Mouse (Mus musculus) liver, embryonic 13.5 days (tissue): ENCODE results near the gene Med7. TPM values are rescaled to one million over a fixed set of nuclear protein-coding genes. Genes with fewer than 3 reads are reported as not detected.

ENCODE experiments used
- ATAC-seq: fragments of 200-750 bp; cut with Nextera tagmentation; 2 replicates; pipeline ENCODE4 v1.8.0; 2017; ENCODE audit warnings: low read depth, mild to moderate bottlenecking, moderate number of reproducible peaks, moderate library complexity
- DNase-seq: peaks from one replicate; pipeline ENCODE4 v3.0.0; 2022
- H3K27ac ChIP-seq: fragments of 300-500 bp; sonication (generic); 2 replicates; pipeline ENCODE4 v1.5.1; 2015; ENCODE audit warnings: moderate library complexity, mild to moderate bottlenecking, inconsistent platforms
- H3K27me3 ChIP-seq: fragments of 300-500 bp; sonication (generic); 2 replicates; pipeline ENCODE4 v1.6.1; 2015; ENCODE audit warnings: mild to moderate bottlenecking, inconsistent platforms
- H3K36me3 ChIP-seq: fragments of 300-500 bp; sonication (generic); 2 replicates; pipeline ENCODE4 v1.6.1; 2015; ENCODE audit warnings: mild to moderate bottlenecking, inconsistent platforms
- H3K4me1 ChIP-seq: fragments of 300-500 bp; sonication (generic); replicated peaks from 2 replicates; pipeline ENCODE4 v1.6.1; 2015; ENCODE audit warnings: inconsistent platforms
- H3K4me2 ChIP-seq: fragments of 300-500 bp; sonication (generic); 2 replicates; pipeline ENCODE4 v1.6.1; 2015; ENCODE audit warnings: inconsistent platforms, mild to moderate bottlenecking, moderate library complexity
- H3K4me3 ChIP-seq: fragments of 300-500 bp; sonication (generic); replicated peaks from 2 replicates; pipeline ENCODE4 v1.5.1; 2015; ENCODE audit warnings: mild to moderate bottlenecking, inconsistent platforms
- H3K9ac ChIP-seq: fragments of 300-500 bp; sonication (generic); 2 replicates; pipeline ENCODE4 v1.6.1; 2015; ENCODE audit warnings: mild to moderate bottlenecking, inconsistent platforms
- H3K9me3 ChIP-seq: fragments of 300-500 bp; sonication (generic); replicated peaks from 2 replicates; pipeline ENCODE4 v1.6.1; 2016; ENCODE audit warnings: inconsistent platforms
- WGBS: fragments of 180-500 bp; shearing (Covaris S2); methylation state at CpG from one replicate; pipeline ENCODE4 v1.1.7; 2015; ENCODE audit not compliant: insufficient replicate concordance; 5-methylcytosine and 5-hydroxymethylcytosine counted together
- polyA plus RNA-seq: library from polyadenylated mRNA; unstranded; fragments of >200 nt; fragmentation: Nextera tagmentation; extraction: Ambion mirVana; gene quantifications from 2 replicates; pipeline ENCODE4 v1.2.1, GENCODE M21; 2015

The Med7 gene
- 62.4 and 67.7 TPM in 2 replicates for polyA plus RNA-seq

GRCm38 (mm10) chr11:46436760-46437458, at the start of gene Med7:
Gene Med7, plus strand, starts transcription at chr11:46436925.
- DNase-seq (peak; percentile 93), ATAC-seq (peak; percentile 94)
- H3K4me1 ChIP-seq: peaks cover 59% of the 10 kb centered on the region
- peak within 1 kb of the TSS; percentile 97 for H3K9ac ChIP-seq
- H3K4me3 ChIP-seq: peak within 1 kb of the TSS; percentile 90
- H3K9me3 ChIP-seq: no peaks in the 10 kb centered on the region
- H3K27ac ChIP-seq: peak within 1 kb of the TSS; percentile 98
- H3K36me3 ChIP-seq: peaks cover 22% of the 10 kb centered on the region
- no peaks in the 10 kb centered on the region for H3K27me3 ChIP-seq
- 0% methylated on average over 59 of the region's 59 CpGs for WGBS
- peak within 1 kb of the TSS; percentile 74 for H3K4me2 ChIP-seq

GRCm38 (mm10) chr11:46387061-46387460, 49.7 kb upstream of the Med7 start:
- no peak overlapping the region for H3K27ac ChIP-seq
- no peak overlapping the region for H3K9ac ChIP-seq
- H3K4me1 ChIP-seq: 0 out of 2 replicates have a peak, but pooled peaks cover 3% of the 10 kb centered on the region
- H3K27me3 ChIP-seq: no peaks in the 10 kb centered on the region
- H3K36me3 ChIP-seq: no peaks in the 10 kb centered on the region
- WGBS: 82% methylated on average over 8 of the region's 8 CpGs
- no peaks in the 10 kb centered on the region for H3K9me3 ChIP-seq
- no peak overlapping the region for H3K4me2 ChIP-seq
- no peak for DNase-seq
- no peak for ATAC-seq
- no peak overlapping the region for H3K4me3 ChIP-seq

- 52% methylated on average over 6 of the region's 6 CpGs for WGBS
- no peak overlapping the region for H3K4me2 ChIP-seq
- H3K27ac ChIP-seq: no peak overlapping the region
- H3K36me3 ChIP-seq: no peaks in the 10 kb centered on the region
- H3K4me1 ChIP-seq: 0 out of 2 replicates have a peak, but pooled peaks cover 3% of the 10 kb centered on the region
- ATAC-seq (no peak), DNase-seq (no peak)
- no peaks in the 10 kb centered on the region for H3K27me3 ChIP-seq
- H3K9ac ChIP-seq: no peak overlapping the region
- H3K4me3 ChIP-seq: no peak overlapping the region
- H3K9me3 ChIP-seq: no peaks in the 10 kb centered on the region
Measured at GRCm38 (mm10) chr11:46388438-46388837, 48.3 kb upstream of the Med7 start.

GRCm38 (mm10) chr11:46389336-46390117, 47.2 kb upstream of the Med7 start, which contains the start of gene Itk:
Gene Itk, minus strand, starts transcription at chr11:46389515.
- 50% methylated on average over 13 of the region's 13 CpGs for WGBS
- DNase-seq: no peak
- Histone ChIP-seq H3K4me1 (0 out of 2 replicates have a peak, but pooled peaks cover 3% of the 10 kb centered on the region), H3K27me3 (no peaks in the 10 kb centered on the region), H3K9me3 (no peaks in the 10 kb centered on the region), H3K4me2 (no peak within 1 kb of the TSS), H3K27ac (no peak within 1 kb of the TSS), H3K4me3 (no peak within 1 kb of the TSS), H3K36me3 (no peaks in the 10 kb centered on the region), H3K9ac (no peak within 1 kb of the TSS)
- ATAC-seq: no peak

GRCm38 (mm10) chr11:46390621-46391020, 46.1 kb upstream of the Med7 start:
- H3K9ac ChIP-seq: no peak overlapping the region
- H3K4me1 ChIP-seq: 0 out of 2 replicates have a peak, but pooled peaks cover 3% of the 10 kb centered on the region
- DNase-seq (no peak), ATAC-seq (no peak)
- 45% methylated on average over 3 of the region's 3 CpGs for WGBS
- no peaks in the 10 kb centered on the region for H3K36me3 ChIP-seq
- H3K27ac ChIP-seq: no peak overlapping the region
- H3K27me3 ChIP-seq: no peaks in the 10 kb centered on the region
- H3K4me2 ChIP-seq: no peak overlapping the region
- H3K4me3 ChIP-seq: no peak overlapping the region
- H3K9me3 ChIP-seq: no peaks in the 10 kb centered on the region

GRCm38 (mm10) chr11:46392890-46393289, 43.8 kb upstream of the Med7 start:
- peaks cover 21% of the 10 kb centered on the region for H3K4me1 ChIP-seq
- ATAC-seq: no peak

GRCm38 (mm10) chr11:46393413-46393812, 43.3 kb upstream of the Med7 start:
- WGBS: 47% methylated on average over 4 of the region's 4 CpGs
- DNase-seq: no peak
- no peak overlapping the region for H3K4me3 ChIP-seq
- H3K4me2 ChIP-seq: no peak overlapping the region
- H3K4me1 ChIP-seq: peaks cover 25% of the 10 kb centered on the region
- H3K36me3 ChIP-seq: no peaks in the 10 kb centered on the region
- H3K27ac ChIP-seq: no peak overlapping the region
- H3K27me3 ChIP-seq: no peaks in the 10 kb centered on the region
- H3K9me3 ChIP-seq: no peaks in the 10 kb centered on the region
- ATAC-seq: no peak
- no peak overlapping the region for H3K9ac ChIP-seq

More at GRCm38 (mm10) chr11:46392890-46393289, 43.8 kb upstream of the Med7 start:
- H3K36me3 ChIP-seq: no peaks in the 10 kb centered on the region
- H3K9me3 ChIP-seq: no peaks in the 10 kb centered on the region
- H3K9ac ChIP-seq: no peak overlapping the region
- no peak overlapping the region for H3K27ac ChIP-seq
- 41% methylated on average over 7 of the region's 7 CpGs for WGBS
- no peak for DNase-seq
- H3K4me2 ChIP-seq: no peak overlapping the region
- H3K4me3 ChIP-seq: no peak overlapping the region
- no peaks in the 10 kb centered on the region for H3K27me3 ChIP-seq

- no peak overlapping the region for H3K9ac ChIP-seq
- ATAC-seq (no peak), DNase-seq (no peak)
- H3K27ac ChIP-seq: no peak overlapping the region
- 68% methylated on average over 2 of the region's 2 CpGs for WGBS
- no peaks in the 10 kb centered on the region for H3K36me3 ChIP-seq
- H3K4me3 ChIP-seq: no peak overlapping the region
- no peaks in the 10 kb centered on the region for H3K9me3 ChIP-seq
- H3K27me3 ChIP-seq: no peaks in the 10 kb centered on the region
- peaks cover 35% of the 10 kb centered on the region for H3K4me1 ChIP-seq
- no peak overlapping the region for H3K4me2 ChIP-seq
Measured at GRCm38 (mm10) chr11:46395088-46395487, 41.6 kb upstream of the Med7 start.

- H3K9me3 ChIP-seq: no peaks in the 10 kb centered on the region
- no peak for DNase-seq
- peaks cover 35% of the 10 kb centered on the region for H3K4me1 ChIP-seq
- H3K27me3 ChIP-seq: no peaks in the 10 kb centered on the region
- ATAC-seq: no peak
- no peak overlapping the region for H3K4me3 ChIP-seq
- H3K9ac ChIP-seq: no peak overlapping the region
- no peaks in the 10 kb centered on the region for H3K36me3 ChIP-seq
- no peak overlapping the region for H3K4me2 ChIP-seq
- WGBS: 77% methylated on average over 2 of the region's 2 CpGs
- H3K27ac ChIP-seq: no peak overlapping the region
Measured at GRCm38 (mm10) chr11:46395698-46396097, 41.0 kb upstream of the Med7 start.

GRCm38 (mm10) chr11:46396167-46396859, 40.4 kb upstream of the Med7 start, which contains the start of gene Fam71b:
Gene Fam71b, plus strand, starts transcription at chr11:46396559.
- 0 out of 2 replicates have a peak, but pooled peaks have one; percentile 26 for ATAC-seq
- H3K27ac ChIP-seq: no peak within 1 kb of the TSS
- H3K9me3 ChIP-seq: no peaks in the 10 kb centered on the region
- H3K4me3 ChIP-seq: no peak within 1 kb of the TSS
- H3K4me1 ChIP-seq: peaks cover 35% of the 10 kb centered on the region
- DNase-seq: no peak
- no peaks in the 10 kb centered on the region for H3K36me3 ChIP-seq
- H3K4me2 ChIP-seq: no peak within 1 kb of the TSS
- no peak within 1 kb of the TSS for H3K9ac ChIP-seq
- H3K27me3 ChIP-seq: no peaks in the 10 kb centered on the region
- WGBS: 55% methylated on average over 13 of the region's 13 CpGs

GRCm38 (mm10) chr11:46396860-46397179, 39.9 kb upstream of the Med7 start:
- Histone ChIP-seq H3K36me3 (no peaks in the 10 kb centered on the region), H3K27me3 (no peaks in the 10 kb centered on the region), H3K9ac (no peak overlapping the region), H3K4me2 (no peak overlapping the region), H3K27ac (no peak overlapping the region), H3K9me3 (no peaks in the 10 kb centered on the region), H3K4me1 (peaks cover 38% of the 10 kb centered on the region), H3K4me3 (no peak overlapping the region)
- no peak for ATAC-seq
- WGBS: 35% methylated on average over 4 of the region's 4 CpGs
- DNase-seq: no peak
